Comparison of ENCODE assay signal across 19 mouse cellular contexts in the genomic region with DNA sequence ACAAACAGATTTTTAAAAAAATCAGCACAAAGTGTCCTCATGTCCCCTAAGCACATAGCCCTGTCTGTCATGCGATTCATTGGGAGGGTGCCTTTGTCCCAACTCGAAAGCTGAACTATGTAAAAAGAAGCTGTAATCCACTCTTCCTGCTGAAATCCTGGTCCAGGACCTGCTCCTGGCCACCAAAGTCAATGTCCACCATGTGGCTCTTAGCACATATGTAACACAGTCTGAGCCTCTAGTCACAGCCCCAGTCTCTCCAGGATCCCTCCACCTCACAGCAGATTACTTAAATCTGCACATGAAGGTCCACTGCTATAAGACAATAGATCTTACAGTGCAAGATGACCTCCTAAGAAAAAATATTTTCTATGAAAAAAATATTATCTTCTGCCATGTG.
A peak's percentile ranks its signal among the peaks of the same experiment; 100 is the strongest.
DNase-seq lines count a peak whose midpoint lies in the region; ATAC-seq lines count a peak whose summit lies in the region.
"Had no signal": no experiment of that assay in that cellular context is flagged by ENCODE, and none has a peak within 500 bp of the region (broad histone marks: within the 10 kb centered on the region; RNA-seq: fewer than 3 reads in every experiment).

No protein-coding gene starts in this region.

- no peak overlapping the region for H3K4me2 ChIP-seq in heart, embryonic 12.5 days

- H3K4me1 ChIP-seq in heart, embryonic 12.5 days (replicated peaks) = no peaks in the 10 kb centered on the region

- H3K4me3 ChIP-seq in heart, embryonic 12.5 days = no peak overlapping the region

- H3K36me3 ChIP-seq in heart, embryonic 12.5 days = no peaks in the 10 kb centered on the region
- H3K36me3 ChIP-seq: G1E had no signal

- ATAC-seq in heart, embryonic 12.5 days (ENCODE audit: insufficient number of reproducible peaks, low FRiP score) = no peak
- ATAC-seq: activated CD4-positive, CD25-positive, alpha-beta regulatory T cell, adult 4 months; CD4-positive, CD25-positive, alpha-beta regulatory T cell, adult 4 months; Patski had no signal

- no peaks in the 10 kb centered on the region for H3K27me3 ChIP-seq in heart, embryonic 12.5 days (replicated peaks)
- H3K27me3 ChIP-seq: CH12.LX had no signal

- 76% methylated on average over 2 of the region's 2 CpGs for WGBS in heart, embryonic 12.5 days

- DNase-seq in heart, adult 11 months = peak; percentile 56
- DNase-seq in testis, postnatal 14 days (ENCODE audit: low spot score) = peak; percentile 50
- no peak for DNase-seq in testis, postnatal 10 days (ENCODE audit: low spot score)
- DNase-seq: adrenal gland, adult 2 months; adrenal gland, adult 8-10 months; adrenal gland, postnatal 10 days; adrenal gland, postnatal 14 days; adrenal gland, postnatal 25 days; adrenal gland, postnatal 36 days; B cell, adult 2 months; cerebellum, adult 11 months; cerebellum, adult 11-12 months; cerebellum, adult 18-20 months had no signal

- H3K9me3 ChIP-seq in heart, embryonic 12.5 days (replicated peaks) = peaks cover 6% of the 10 kb centered on the region

- H3K27ac ChIP-seq in heart, embryonic 12.5 days (ENCODE audit: poor library complexity, severe bottlenecking) = no peak overlapping the region

- H3K9ac ChIP-seq in heart, embryonic 12.5 days = no peak overlapping the region
